Mouse (Mus musculus): ENCODE data around the gene Map3k7cl. TPM values are rescaled to one million over a fixed set of nuclear protein-coding genes. Genes with fewer than 3 reads are reported as not detected.

Map3k7cl gene
- polyA plus RNA-seq, 2 experiments = 1.4 to 5.8 TPM

- ATAC-seq (ENCODE audit: low FRiP score, low read depth) (no peak), DNase-seq (ENCODE audit: low spot score) (no peak)
- H3K27ac ChIP-seq (replicated peaks; ENCODE audit: low read depth, low read length) = no peak overlapping the region
- no peak overlapping the region for H3K4me3 ChIP-seq (replicated peaks; ENCODE audit: low read length)
- no peak overlapping the region for H3K9ac ChIP-seq (ENCODE audit: low read depth, low read length, severe bottlenecking)
- no peak for TF ChIP-seq POLR2A (IDR thresholded peaks at IDR 0.05; ENCODE audit: borderline replicate concordance, extremely low read depth, insufficient read depth, insufficient read length)
- no peak overlapping the region for H3K4me2 ChIP-seq (replicated peaks; ENCODE audit: low read depth, low read length, severe bottlenecking)
- WGBS = 80% methylated on average over 6 of the region's 6 CpGs
- H3K4me1 ChIP-seq (ENCODE audit: control insufficient read depth, insufficient read depth, low read length) = no peaks in the 10 kb centered on the region
- H3K9me3 ChIP-seq (ENCODE audit: control insufficient read depth, low read length) = no peaks in the 10 kb centered on the region
- H3K36me3 ChIP-seq (ENCODE audit: control insufficient read depth, insufficient read depth, low read length) = no peaks in the 10 kb centered on the region
- H3K27me3 ChIP-seq (ENCODE audit: control insufficient read depth, insufficient read depth, low read length) = no peaks in the 10 kb centered on the region
These were observed 82.2 kb downstream of the Map3k7cl start for GRCm38 (mm10) chr16:87635213-87635755.

GRCm38 (mm10) chr16:87635841-87636240 lies 82.7 kb downstream of the Map3k7cl start:
- no peak for DNase-seq (ENCODE audit: low spot score)
- H3K27ac ChIP-seq (replicated peaks; ENCODE audit: low read depth, low read length) = no peak overlapping the region
- H3K36me3 ChIP-seq (ENCODE audit: control insufficient read depth, insufficient read depth, low read length) = no peaks in the 10 kb centered on the region
- no peaks in the 10 kb centered on the region for H3K4me1 ChIP-seq (ENCODE audit: control insufficient read depth, insufficient read depth, low read length)
- H3K27me3 ChIP-seq (ENCODE audit: control insufficient read depth, insufficient read depth, low read length) = no peaks in the 10 kb centered on the region
- TF ChIP-seq POLR2A (IDR thresholded peaks at IDR 0.05; ENCODE audit: borderline replicate concordance, extremely low read depth, insufficient read depth, insufficient read length) = no peak
- no peak overlapping the region for H3K9ac ChIP-seq (ENCODE audit: low read depth, low read length, severe bottlenecking)
- H3K4me2 ChIP-seq (replicated peaks; ENCODE audit: low read depth, low read length, severe bottlenecking) = no peak overlapping the region
- H3K4me3 ChIP-seq (replicated peaks; ENCODE audit: low read length) = no peak overlapping the region
- no peak for ATAC-seq (ENCODE audit: low FRiP score, low read depth)
- no peaks in the 10 kb centered on the region for H3K9me3 ChIP-seq (ENCODE audit: control insufficient read depth, low read length)
- WGBS = 80% methylated on average over 4 of the region's 4 CpGs

- ATAC-seq (ENCODE audit: low FRiP score, low read depth) = no peak
- no peak overlapping the region for H3K4me2 ChIP-seq (replicated peaks; ENCODE audit: low read depth, low read length, severe bottlenecking)
These were observed 85.0 kb downstream of the Map3k7cl start for GRCm38 (mm10) chr16:87638098-87638497.

GRCm38 (mm10) chr16:87642234-87642633 lies 89.1 kb downstream of the Map3k7cl start:
- DNase-seq (ENCODE audit: low spot score) = no peak
- Histone ChIP-seq H3K9ac (ENCODE audit: low read depth, low read length, severe bottlenecking) (no peak overlapping the region), H3K9me3 (ENCODE audit: control insufficient read depth, low read length) (no peaks in the 10 kb centered on the region), H3K36me3 (ENCODE audit: control insufficient read depth, insufficient read depth, low read length) (no peaks in the 10 kb centered on the region), H3K4me2 (replicated peaks; ENCODE audit: low read depth, low read length, severe bottlenecking) (no peak overlapping the region), H3K27me3 (ENCODE audit: control insufficient read depth, insufficient read depth, low read length) (no peaks in the 10 kb centered on the region), H3K4me3 (replicated peaks; ENCODE audit: low read length) (no peak overlapping the region), H3K27ac (replicated peaks; ENCODE audit: low read depth, low read length) (no peak overlapping the region), H3K4me1 (ENCODE audit: control insufficient read depth, insufficient read depth, low read length) (no peaks in the 10 kb centered on the region)
- ATAC-seq (ENCODE audit: low FRiP score, low read depth) = no peak
- 93% methylated on average over 7 of the region's 7 CpGs for WGBS
- no peak for TF ChIP-seq POLR2A (IDR thresholded peaks at IDR 0.05; ENCODE audit: borderline replicate concordance, extremely low read depth, insufficient read depth, insufficient read length)

More at GRCm38 (mm10) chr16:87638098-87638497, 85.0 kb downstream of the Map3k7cl start:
- Histone ChIP-seq H3K27ac (replicated peaks; ENCODE audit: low read depth, low read length) (no peak overlapping the region), H3K4me3 (replicated peaks; ENCODE audit: low read length) (no peak overlapping the region), H3K27me3 (ENCODE audit: control insufficient read depth, insufficient read depth, low read length) (no peaks in the 10 kb centered on the region), H3K4me1 (ENCODE audit: control insufficient read depth, insufficient read depth, low read length) (no peaks in the 10 kb centered on the region), H3K9ac (ENCODE audit: low read depth, low read length, severe bottlenecking) (no peak overlapping the region), H3K36me3 (ENCODE audit: control insufficient read depth, insufficient read depth, low read length) (no peaks in the 10 kb centered on the region), H3K9me3 (ENCODE audit: control insufficient read depth, low read length) (no peaks in the 10 kb centered on the region)
- no peak for DNase-seq (ENCODE audit: low spot score)
- TF ChIP-seq POLR2A (IDR thresholded peaks at IDR 0.05; ENCODE audit: borderline replicate concordance, extremely low read depth, insufficient read depth, insufficient read length) = no peak
- 28% methylated on average over 1 of the region's 1 CpGs for WGBS

- H3K36me3 ChIP-seq (ENCODE audit: control insufficient read depth, insufficient read depth, low read length) = no peaks in the 10 kb centered on the region
- no peak overlapping the region for H3K9ac ChIP-seq (ENCODE audit: low read depth, low read length, severe bottlenecking)
- no peak for TF ChIP-seq POLR2A (IDR thresholded peaks at IDR 0.05; ENCODE audit: borderline replicate concordance, extremely low read depth, insufficient read depth, insufficient read length)
- no peaks in the 10 kb centered on the region for H3K9me3 ChIP-seq (ENCODE audit: control insufficient read depth, low read length)
- H3K4me1 ChIP-seq (ENCODE audit: control insufficient read depth, insufficient read depth, low read length) = no peaks in the 10 kb centered on the region
- H3K27ac ChIP-seq (replicated peaks; ENCODE audit: low read depth, low read length) = no peak overlapping the region
- DNase-seq (ENCODE audit: low spot score) (no peak), ATAC-seq (ENCODE audit: low FRiP score, low read depth) (no peak)
- 64% methylated on average over 14 of the region's 14 CpGs for WGBS
- no peak overlapping the region for H3K4me3 ChIP-seq (replicated peaks; ENCODE audit: low read length)
- H3K4me2 ChIP-seq (replicated peaks; ENCODE audit: low read depth, low read length, severe bottlenecking) = no peak overlapping the region
- no peaks in the 10 kb centered on the region for H3K27me3 ChIP-seq (ENCODE audit: control insufficient read depth, insufficient read depth, low read length)
These were observed 91.1 kb downstream of the Map3k7cl start for GRCm38 (mm10) chr16:87644111-87644770.

Other genes starting within 250 kb of the Map3k7cl start
- 22.6 and 25.7 TPM in 2 replicates for gene N6amt1, start 199.1 kb upstream of the Map3k7cl start, polyA plus RNA-seq (2012; rRNA removed)
- 24.1 and 24.6 TPM in 2 replicates for gene N6amt1, start 199.1 kb upstream of the Map3k7cl start, polyA plus RNA-seq (2014; fragmentation: Nextera tagmentation; extraction: Ambion mirVana)
- gene Ltn1, start 120.7 kb upstream of the Map3k7cl start, polyA plus RNA-seq (2012; rRNA removed) = 15.9 and 16.3 TPM in 2 replicates
- gene Ltn1, start 120.7 kb upstream of the Map3k7cl start, polyA plus RNA-seq (2014; fragmentation: Nextera tagmentation; extraction: Ambion mirVana) = 28.5 and 28.8 TPM in 2 replicates
- gene Rwdd2b, start 112.8 kb upstream of the Map3k7cl start, polyA plus RNA-seq (2012; rRNA removed) = 6.5 and 7.5 TPM in 2 replicates
- 8.5 and 9.7 TPM in 2 replicates for gene Rwdd2b, start 112.8 kb upstream of the Map3k7cl start, polyA plus RNA-seq (2014; fragmentation: Nextera tagmentation; extraction: Ambion mirVana)
- 50.8 and 63.4 TPM in 2 replicates for gene Usp16, start 98.6 kb upstream of the Map3k7cl start, polyA plus RNA-seq (2012; rRNA removed)
- gene Usp16, start 98.6 kb upstream of the Map3k7cl start, polyA plus RNA-seq (2014; fragmentation: Nextera tagmentation; extraction: Ambion mirVana) = 52.2 and 58.9 TPM in 2 replicates
- gene Cct8, start 57.5 kb upstream of the Map3k7cl start, polyA plus RNA-seq (2012; rRNA removed) = 151 and 190 TPM in 2 replicates
- gene Cct8, start 57.5 kb upstream of the Map3k7cl start, polyA plus RNA-seq (2014; fragmentation: Nextera tagmentation; extraction: Ambion mirVana) = 392 and 395 TPM in 2 replicates
- 16.1 and 16.4 TPM in 2 replicates for gene Bach1, start 145.6 kb downstream of the Map3k7cl start, polyA plus RNA-seq (2012; rRNA removed)
- gene Bach1, start 145.6 kb downstream of the Map3k7cl start, polyA plus RNA-seq (2014; fragmentation: Nextera tagmentation; extraction: Ambion mirVana) = 13.3 and 16.7 TPM in 2 replicates